Mouse (Mus musculus) limb, embryonic 10.5 days (tissue): ENCODE measurements around the gene Rpl7l1. TPM values are rescaled to one million over a fixed set of nuclear protein-coding genes. Genes with fewer than 3 reads are reported as not detected.
"Not testable (repeated sequence)": the region's sequence is repeated elsewhere in the genome, so short reads cannot be mapped to it uniquely, and the experiment has no call there.

ENCODE experiments used
- DNase-seq: peaks from one replicate; pipeline ENCODE4 v3.0.0-alpha.2; 2017; ENCODE audit warnings: low spot score
- H3K27ac ChIP-seq: fragments of 300-500 bp; sonication (generic); 2 replicates; pipeline ENCODE4 v1.5.1; 2016; ENCODE audit warnings: mild to moderate bottlenecking
- H3K27me3 ChIP-seq: fragments of 300-500 bp; sonication (generic); 2 replicates; pipeline ENCODE4 v1.6.1; 2016; ENCODE audit warnings: low read depth, mild to moderate bottlenecking; ENCODE audit not compliant: poor library complexity, severe bottlenecking
- H3K36me3 ChIP-seq: fragments of 300-500 bp; sonication (generic); 2 replicates; pipeline ENCODE4 v1.6.1; 2016; ENCODE audit warnings: mild to moderate bottlenecking, moderate library complexity
- H3K4me1 ChIP-seq: fragments of 300-500 bp; sonication (generic); 2 replicates; pipeline ENCODE4 v1.6.1; 2016
- H3K4me3 ChIP-seq: fragments of 300-500 bp; sonication (generic); 2 replicates; pipeline ENCODE4 v1.5.1; 2016; ENCODE audit warnings: mild to moderate bottlenecking, moderate library complexity
- H3K9me3 ChIP-seq: fragments of 300-500 bp; sonication (generic); replicated peaks from 2 replicates; pipeline ENCODE4 v1.6.1; 2016; ENCODE audit warnings: mild to moderate bottlenecking
- WGBS: fragments of 180-500 bp; shearing (Covaris S2); methylation state at CpG from one replicate; pipeline ENCODE4 v1.1.7; 2016; 5-methylcytosine and 5-hydroxymethylcytosine counted together
- polyA plus RNA-seq: library from polyadenylated mRNA; unstranded; fragments of >200 nt; fragmentation: Nextera tagmentation; extraction: Ambion mirVana; gene quantifications from 2 replicates; pipeline ENCODE4 v1.2.1, GENCODE M21; 2016

The Rpl7l1 gene
- polyA plus RNA-seq, 1 experiment from 2014 or later: 224 TPM

GRCm38 (mm10) chr17:46808376-46808775 lies 25.9 kb upstream of the Rpl7l1 start:
- Histone ChIP-seq H3K27ac (no peak overlapping the region), H3K4me3 (no peak overlapping the region), H3K9me3 (no peaks in the 10 kb centered on the region), H3K36me3 (peaks cover 57% of the 10 kb centered on the region), H3K27me3 (no peaks in the 10 kb centered on the region), H3K4me1 (no peaks in the 10 kb centered on the region)
- DNase-seq: no peak
- WGBS: 95% methylated on average over 10 of the region's 10 CpGs

GRCm38 (mm10) chr17:46801761-46802160 lies 19.3 kb upstream of the Rpl7l1 start:
- Histone ChIP-seq H3K4me3 (no peak overlapping the region), H3K27me3 (no peaks in the 10 kb centered on the region), H3K27ac (no peak overlapping the region), H3K36me3 (peaks cover 55% of the 10 kb centered on the region), H3K9me3 (no peaks in the 10 kb centered on the region), H3K4me1 (peaks cover 11% of the 10 kb centered on the region)
- DNase-seq: no peak
- WGBS: 88% methylated on average over 6 of the region's 6 CpGs

GRCm38 (mm10) chr17:46799680-46800079 lies 17.2 kb upstream of the Rpl7l1 start:
- Histone ChIP-seq H3K9me3 (no peaks in the 10 kb centered on the region), H3K27ac (no peak overlapping the region), H3K4me1 (peaks cover 11% of the 10 kb centered on the region), H3K36me3 (peaks cover 42% of the 10 kb centered on the region), H3K27me3 (no peaks in the 10 kb centered on the region), H3K4me3 (no peak overlapping the region)
- 86% methylated on average over 10 of the region's 10 CpGs for WGBS
- DNase-seq: no peak

- Histone ChIP-seq H3K27me3 (no peaks in the 10 kb centered on the region), H3K36me3 (peaks cover 39% of the 10 kb centered on the region), H3K4me3 (no peak overlapping the region), H3K4me1 (peaks cover 11% of the 10 kb centered on the region), H3K27ac (no peak overlapping the region), H3K9me3 (no peaks in the 10 kb centered on the region)
- WGBS: 39% methylated on average over 8 of the region's 8 CpGs
- no peak for DNase-seq
Measured at GRCm38 (mm10) chr17:46797386-46797785, 14.9 kb upstream of the Rpl7l1 start.

- Histone ChIP-seq H3K4me3 (no peak overlapping the region), H3K27me3 (no peaks in the 10 kb centered on the region), H3K27ac (no peak overlapping the region), H3K36me3 (peaks cover 33% of the 10 kb centered on the region), H3K9me3 (no peaks in the 10 kb centered on the region), H3K4me1 (peaks cover 11% of the 10 kb centered on the region)
- WGBS: 91% methylated on average over 4 of the region's 4 CpGs
- no peak for DNase-seq
Measured at GRCm38 (mm10) chr17:46796743-46797142, 14.3 kb upstream of the Rpl7l1 start.

- Histone ChIP-seq H3K4me3 (no peak overlapping the region), H3K9me3 (no peaks in the 10 kb centered on the region), H3K27ac (no peak overlapping the region), H3K36me3 (no peaks in the 10 kb centered on the region), H3K4me1 (peaks cover 8% of the 10 kb centered on the region), H3K27me3 (no peaks in the 10 kb centered on the region)
- 82% methylated on average over 2 of the region's 2 CpGs for WGBS
- DNase-seq: no peak
Measured at GRCm38 (mm10) chr17:46792963-46793362, 10.5 kb upstream of the Rpl7l1 start.

GRCm38 (mm10) chr17:46787974-46788373 lies 5.5 kb upstream of the Rpl7l1 start:
- not testable (repeated sequence) for H3K9me3 ChIP-seq
- 68% methylated on average over 2 of the region's 2 CpGs for WGBS

GRCm38 (mm10) chr17:46786952-46787351 lies 4.5 kb upstream of the Rpl7l1 start:
- Histone ChIP-seq H3K4me3 (no peak overlapping the region), H3K9me3 (no peaks in the 10 kb centered on the region), H3K36me3 (no peaks in the 10 kb centered on the region), H3K27me3 (no peaks in the 10 kb centered on the region), H3K4me1 (no peaks in the 10 kb centered on the region), H3K27ac (no peak overlapping the region)
- DNase-seq: no peak
- WGBS: 93% methylated on average over 5 of the region's 5 CpGs

More at GRCm38 (mm10) chr17:46787974-46788373, 5.5 kb upstream of the Rpl7l1 start:
- not testable (repeated sequence) for H3K27ac ChIP-seq, H3K36me3 ChIP-seq, H3K4me1 ChIP-seq, H3K27me3 ChIP-seq, DNase-seq, H3K4me3 ChIP-seq

GRCm38 (mm10) chr17:46783222-46783565 lies 722 bp upstream of the Rpl7l1 start:
- no peaks in the 10 kb centered on the region for H3K9me3 ChIP-seq
- 84% methylated on average over 2 of the region's 2 CpGs for WGBS
- no peaks in the 10 kb centered on the region for H3K27me3 ChIP-seq
- H3K4me3 ChIP-seq: peak overlapping the region; percentile 78
- peaks cover 7% of the 10 kb centered on the region for H3K4me1 ChIP-seq
- peak overlapping the region; percentile 92 for H3K27ac ChIP-seq
- peaks cover 30% of the 10 kb centered on the region for H3K36me3 ChIP-seq
- no peak for DNase-seq

- H3K27me3 ChIP-seq: no peaks in the 10 kb centered on the region
- WGBS: 6% methylated on average over 11 of the region's 11 CpGs
- H3K4me1 ChIP-seq: peaks cover 7% of the 10 kb centered on the region
- no peak for DNase-seq
- peak overlapping the region; percentile 92 for H3K27ac ChIP-seq
- no peaks in the 10 kb centered on the region for H3K9me3 ChIP-seq
- peaks cover 43% of the 10 kb centered on the region for H3K36me3 ChIP-seq
- H3K4me3 ChIP-seq: peak overlapping the region; percentile 78
Measured at GRCm38 (mm10) chr17:46781876-46782275, 596 bp downstream of the Rpl7l1 start.

- 92% methylated on average over 3 of the region's 3 CpGs for WGBS
Measured at GRCm38 (mm10) chr17:46776087-46776486, 6.4 kb downstream of the Rpl7l1 start.

GRCm38 (mm10) chr17:46775070-46775469 lies 7.4 kb downstream of the Rpl7l1 start:
- Histone ChIP-seq H3K9me3 (no peaks in the 10 kb centered on the region), H3K36me3 (peaks cover 61% of the 10 kb centered on the region), H3K27me3 (no peaks in the 10 kb centered on the region), H3K4me1 (peaks cover 21% of the 10 kb centered on the region), H3K4me3 (no peak overlapping the region), H3K27ac (no peak overlapping the region)
- WGBS: 96% methylated on average over 9 of the region's 9 CpGs
- no peak for DNase-seq

More at GRCm38 (mm10) chr17:46776087-46776486, 6.4 kb downstream of the Rpl7l1 start:
- H3K27ac ChIP-seq: no peak overlapping the region
- H3K36me3 ChIP-seq: peaks cover 71% of the 10 kb centered on the region
- no peaks in the 10 kb centered on the region for H3K27me3 ChIP-seq
- DNase-seq: no peak
- H3K4me3 ChIP-seq: no peak overlapping the region
- no peaks in the 10 kb centered on the region for H3K9me3 ChIP-seq
- peaks cover 21% of the 10 kb centered on the region for H3K4me1 ChIP-seq

GRCm38 (mm10) chr17:46774131-46774472 lies 8.4 kb downstream of the Rpl7l1 start:
- Histone ChIP-seq H3K27ac (no peak overlapping the region), H3K27me3 (no peaks in the 10 kb centered on the region), H3K4me1 (peaks cover 27% of the 10 kb centered on the region), H3K36me3 (peaks cover 51% of the 10 kb centered on the region), H3K4me3 (0 out of 2 replicates have a peak overlapping the region, but pooled peaks have one; percentile 14), H3K9me3 (no peaks in the 10 kb centered on the region)
- DNase-seq: no peak
- WGBS: 41% methylated on average over 2 of the region's 2 CpGs
